Mouse (Mus musculus): ENCODE data around the gene Ttc24.

GRCm38 (mm10) chr3:88078204-88078603, at the start of gene Ttc24:
- TF ChIP-seq MAX (IDR thresholded peaks at IDR 0.05; ENCODE audit: low read length) (no peak), ZNF384 (IDR thresholded peaks at IDR 0.05; ENCODE audit: low read depth, low read length) (no peak), POLR2AphosphoS2 (IDR thresholded peaks at IDR 0.05; ENCODE audit: low read depth, low read length) (no peak), MYC (IDR thresholded peaks at IDR 0.05; ENCODE audit: low read depth, low read length) (no peak), ZC3H11A (IDR thresholded peaks at IDR 0.05; ENCODE audit: low read depth, low read length) (no peak), CTCF (conservative IDR thresholded peaks at IDR 0.05 in 1 of 2, IDR thresholded peaks at IDR 0.05 in 1 of 2; ENCODE audit: low read depth in 2 of 2, low read length in 2 of 2) (no peak), USF1 (IDR thresholded peaks at IDR 0.05; ENCODE audit: low read depth, low read length) (no peak), ZKSCAN1 (IDR thresholded peaks at IDR 0.05; ENCODE audit: borderline replicate concordance, low read depth, low read length) (no peak)

All from CH12.LX (cell line).